Mouse (Mus musculus) liver, embryonic 14.5 days (tissue): ENCODE measurements around the gene Rlbp1.

Experiments used
- CTCF ChIP-seq: IDR thresholded peaks from 2 replicates; pipeline ENCODE4 v1.5.1; 2016; ENCODE audit warnings: antibody characterized with exemption, low read depth, control low read depth
- EP300 ChIP-seq: IDR thresholded peaks from 2 replicates; pipeline ENCODE4 v1.6.1; 2016; ENCODE audit warnings: antibody characterized with exemption, low read depth

DNA sequence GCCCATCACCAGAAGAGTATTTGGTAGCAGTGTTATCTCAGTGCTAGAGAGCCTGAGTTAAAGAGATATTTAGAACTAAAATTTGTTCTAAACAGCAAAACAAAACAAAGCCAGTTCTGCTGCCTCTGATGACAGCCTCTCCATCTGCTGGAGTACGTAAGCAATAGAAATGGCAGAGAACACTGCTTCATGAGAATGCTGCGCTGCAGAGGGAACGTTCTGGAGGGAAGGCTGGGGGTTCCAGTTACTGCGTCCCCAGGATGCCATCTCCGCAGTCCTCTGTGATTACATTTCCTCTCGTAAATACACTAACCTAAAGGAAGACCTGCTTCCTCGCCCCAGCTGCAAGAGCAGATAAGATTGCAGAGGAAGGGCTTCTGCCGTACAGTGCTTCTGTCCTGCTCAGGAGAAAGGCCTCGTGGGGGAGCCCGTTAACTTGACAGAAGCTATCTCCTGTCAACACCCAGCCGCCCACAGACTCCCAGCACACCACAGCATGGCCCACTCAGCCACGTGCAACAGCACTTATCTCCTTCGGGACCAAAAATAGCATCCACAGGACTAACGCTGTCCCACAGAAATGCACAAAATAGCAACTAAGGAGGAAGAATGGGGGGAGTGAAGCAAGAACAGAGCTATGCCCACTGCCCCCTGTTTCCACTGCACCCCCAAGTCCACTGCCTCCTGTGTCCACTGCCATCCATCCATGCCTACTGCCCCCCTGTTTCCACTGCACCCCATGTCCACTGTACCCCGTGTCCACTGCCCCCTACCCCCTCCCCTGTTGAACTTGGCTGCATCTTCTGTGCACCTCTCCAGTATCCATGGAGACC is 28.3 kb downstream of the Rlbp1 start:
- TF ChIP-seq CTCF: 0 out of 2 replicates have a peak, but pooled peaks have one; percentile 17
- peak; percentile 83 for TF ChIP-seq EP300
